Mouse (Mus musculus) NIH3T3 (cell line): ENCODE results near the gene 1700012P22Rik.

ENCODE experiments used
- DNase-seq: peaks from one replicate; pipeline ENCODE4 v3.0.0-alpha.2; 2012; ENCODE audit warnings: low read depth

Gene 1700012P22Rik

GRCm38 (mm10) chr4:144438672-144439071 is at the start of gene 1700012P22Rik:
1700012P22Rik (minus strand) TSS chr4:144438772.
- no peak for DNase-seq

GRCm38 (mm10) chr4:144468091-144468490 is 29.5 kb upstream of the 1700012P22Rik start:
- DNase-seq, result peak; percentile 3

- DNase-seq, result no peak
Measured at GRCm38 (mm10) chr4:144465206-144465605, 26.6 kb upstream of the 1700012P22Rik start.

- DNase-seq, result no peak
Measured at GRCm38 (mm10) chr4:144463656-144464055, 25.1 kb upstream of the 1700012P22Rik start, which contains the start of gene Aadacl3. Aadacl3 (minus strand) TSS chr4:144463756.

GRCm38 (mm10) chr4:144453217-144453616 is 14.6 kb upstream of the 1700012P22Rik start, which contains the start of gene Gm9944:
Gm9944 (minus strand) TSS chr4:144453317.
- DNase-seq, result no peak

GRCm38 (mm10) chr4:144448546-144448945 is 10.0 kb upstream of the 1700012P22Rik start:
- DNase-seq, result no peak

- no peak for DNase-seq
Measured at GRCm38 (mm10) chr4:144441582-144441981, 3.0 kb upstream of the 1700012P22Rik start.

- DNase-seq, result no peak
Measured at GRCm38 (mm10) chr4:144441095-144441494, 2.5 kb upstream of the 1700012P22Rik start.

GRCm38 (mm10) chr4:144433216-144433615 is 5.4 kb downstream of the 1700012P22Rik start:
- no peak for DNase-seq

- no peak for DNase-seq
Measured at GRCm38 (mm10) chr4:144430723-144431122, 7.8 kb downstream of the 1700012P22Rik start.

GRCm38 (mm10) chr4:144428868-144429267 is 9.7 kb downstream of the 1700012P22Rik start:
- peak; percentile 52 for DNase-seq

GRCm38 (mm10) chr4:144424590-144424989 is 14.0 kb downstream of the 1700012P22Rik start:
- DNase-seq, result no peak

- DNase-seq, result no peak
Measured at GRCm38 (mm10) chr4:144420644-144421043, 17.9 kb downstream of the 1700012P22Rik start.

GRCm38 (mm10) chr4:144408290-144408689 is 30.3 kb downstream of the 1700012P22Rik start, which contains the start of gene Pramef12:
Pramef12 (minus strand) TSS chr4:144408464.
- DNase-seq, result no peak

GRCm38 (mm10) chr4:144406261-144406660 is 32.3 kb downstream of the 1700012P22Rik start:
- no peak for DNase-seq

- no peak for DNase-seq
Measured at GRCm38 (mm10) chr4:144404456-144405086, 34.0 kb downstream of the 1700012P22Rik start.

- no peak for DNase-seq
Measured at GRCm38 (mm10) chr4:144402712-144403111, 35.9 kb downstream of the 1700012P22Rik start.

- DNase-seq, result no peak
Measured at GRCm38 (mm10) chr4:144396316-144396715, 42.3 kb downstream of the 1700012P22Rik start.

GRCm38 (mm10) chr4:144377911-144378310 is 60.7 kb downstream of the 1700012P22Rik start, which contains the start of gene Pramef20:
Pramef20 (minus strand) TSS chr4:144377933.
- DNase-seq, result no peak
